Comparison of ENCODE assay signal across 8 mouse cellular contexts in genomic region chr15:89530336-89530735, GRCm38 (mm10). TPM values are rescaled to one million over a fixed set of nuclear protein-coding genes. Genes with fewer than 3 reads are reported as not detected.
A peak's percentile ranks its signal among the peaks of the same experiment; 100 is the strongest.
DNase-seq lines count a peak whose midpoint lies in the region; ATAC-seq and TF ChIP-seq lines count a peak whose summit lies in the region.

No protein-coding gene starts in this region.

- no peaks in the 10 kb centered on the region for H3K9me3 ChIP-seq in heart, embryonic 12.5 days (replicated peaks)
- H3K9me3 ChIP-seq in embryonic facial prominence, embryonic 14.5 days (ENCODE audit: control insufficient read depth, low read length) = no peaks in the 10 kb centered on the region

- H3K9ac ChIP-seq in heart, embryonic 12.5 days = no peak overlapping the region
- no peak overlapping the region for H3K9ac ChIP-seq in embryonic facial prominence, embryonic 14.5 days (ENCODE audit: low read depth, low read length)

- no peak overlapping the region for H3K4me2 ChIP-seq in heart, embryonic 12.5 days
- no peak overlapping the region for H3K4me2 ChIP-seq in embryonic facial prominence, embryonic 14.5 days (ENCODE audit: low read depth, low read length)

- TF ChIP-seq POLR2A in bone marrow, adult 2 months (IDR thresholded peaks at IDR 0.05; ENCODE audit: borderline replicate concordance, control insufficient read depth, low read depth, low read length) = no peak

- peaks cover 3% of the 10 kb centered on the region; the same call in 1 of the 2 replicates for H3K4me1 ChIP-seq in heart, embryonic 12.5 days (replicated peaks)
- no peaks in the 10 kb centered on the region for H3K4me1 ChIP-seq in bone marrow, adult 2 months (ENCODE audit: control insufficient read depth, insufficient read depth, low read length)
- no peaks in the 10 kb centered on the region for H3K4me1 ChIP-seq in embryonic facial prominence, embryonic 14.5 days (ENCODE audit: control insufficient read depth, insufficient read depth, low read length)

- no peak overlapping the region for H3K27ac ChIP-seq in heart, embryonic 12.5 days (ENCODE audit: poor library complexity, severe bottlenecking)
- H3K27ac ChIP-seq in bone marrow, adult 2 months (ENCODE audit: control insufficient read depth, insufficient read depth, low read depth, low read length, poor library complexity) = no peak overlapping the region
- no peak overlapping the region for H3K27ac ChIP-seq in embryonic facial prominence, embryonic 14.5 days (replicated peaks; ENCODE audit: low read depth, low read length)
- H3K27ac ChIP-seq in layer of hippocampus, adult 2 months = no peak overlapping the region; the same call in 1 of the 2 replicates

- WGBS in heart, embryonic 12.5 days = 12% methylated on average over 4 of the region's 4 CpGs
- WGBS in bone marrow, adult 2 months = 34% methylated on average over 4 of the region's 4 CpGs
- 8% methylated on average over 4 of the region's 4 CpGs for WGBS in embryonic facial prominence, embryonic 14.5 days

- ATAC-seq in heart, embryonic 12.5 days (ENCODE audit: insufficient number of reproducible peaks, low FRiP score) = no peak
- ATAC-seq in embryonic facial prominence, embryonic 14.5 days (ENCODE audit: low read depth) = no peak
- peak; percentile 91 for ATAC-seq in megakaryocyte progenitor cell, adult 5-6 weeks (replicated peaks; ENCODE audit: poor library complexity)

- peaks cover 38% of the 10 kb centered on the region for H3K27me3 ChIP-seq in heart, embryonic 12.5 days (replicated peaks)
- H3K27me3 ChIP-seq in embryonic facial prominence, embryonic 14.5 days (replicated peaks; ENCODE audit: control insufficient read depth, insufficient read depth, low read length) = no peaks in the 10 kb centered on the region

- peak; percentile 35 for DNase-seq in heart, adult 8-10 months (ENCODE audit: low spot score)
- DNase-seq in CD8-positive naive resting alpha-beta T cell, adult 2 months (ENCODE audit: low read depth in 2 of 2, low spot score in 2 of 2) = peak; percentile 32 to 42
- DNase-seq in embryonic facial prominence, embryonic 14.5 days (ENCODE audit: low spot score) = peak; percentile 19
- peak in 1 of 2 experiments; percentile 78 for DNase-seq in layer of hippocampus, adult 2 months (ENCODE audit: low spot score in 2 of 2)
- peak; percentile 36 for DNase-seq in thymus, postnatal 0 days (ENCODE audit: low spot score)

- TF ChIP-seq CTCF in bone marrow, adult 2 months (IDR thresholded peaks at IDR 0.05; ENCODE audit: control insufficient read depth, insufficient read depth, low read length) = peak; percentile 71
- peak; percentile 99; the same call in 1 of the 2 replicates for TF ChIP-seq CTCF in layer of hippocampus, adult 2 months (conservative IDR thresholded peaks at IDR 0.05)

- 0 out of 2 replicates have a peak, but pooled peaks cover 20% of the 10 kb centered on the region for H3K36me3 ChIP-seq in heart, embryonic 12.5 days
- H3K36me3 ChIP-seq in embryonic facial prominence, embryonic 14.5 days (ENCODE audit: control insufficient read depth, insufficient read depth, low read length) = peaks cover 16% of the 10 kb centered on the region

- no peak overlapping the region for H3K4me3 ChIP-seq in heart, embryonic 12.5 days
- no peak overlapping the region for H3K4me3 ChIP-seq in bone marrow, adult 2 months (replicated peaks; ENCODE audit: control insufficient read depth, low read depth, low read length)
- H3K4me3 ChIP-seq in embryonic facial prominence, embryonic 14.5 days (ENCODE audit: low read depth, low read length) = no peak overlapping the region
- H3K4me3 ChIP-seq in layer of hippocampus, adult 2 months = no peak overlapping the region

RNA-seq across cellular contexts. Expression of gene Shank3, which starts 30.9 kb away (rescaled TPM):
- 10 to 100 TPM; 36.3 to 53.5 (median 43.5) TPM for total RNA-seq in heart, adult 8-10 months (2022)
- polyA plus RNA-seq in heart, embryonic 12.5 days (2016; fragmentation: Nextera tagmentation; extraction: Ambion mirVana) = 2.9 and 3.0 TPM in 2 replicates
- 19.5 and 23.6 TPM in 2 replicates for polyA plus RNA-seq in bone marrow, adult 2 months (2011; ENCODE audit: insufficient read depth, insufficient read length, low replicate concordance, missing spikeins)
- polyA plus RNA-seq in embryonic facial prominence, embryonic 14.5 days (2014; fragmentation: Nextera tagmentation; extraction: Ambion mirVana) = 1.9 and 2.0 TPM in 2 replicates
- total RNA-seq in layer of hippocampus, adult 2 months (2021) = 100 to 1,000 TPM; 243 to 251 TPM
- 1.8 and 4.2 TPM in 2 replicates for total RNA-seq in megakaryocyte progenitor cell, adult 5-6 weeks (2015)
- total RNA-seq in megakaryocyte progenitor cell, adult 5-6 weeks (2017) = 1.3 and 3.1 TPM in 2 replicates
- polyA plus RNA-seq in thymus, postnatal 0 days (2015; fragmentation: Nextera tagmentation; extraction: Ambion mirVana) = 0.23 and 0.39 TPM in 2 replicates

RNA-seq across cellular contexts. Expression of gene Acr, which starts 37.8 kb away (rescaled TPM):
- total RNA-seq in heart, adult 8-10 months (2022) = under 1 TPM in 3 of 4 experiments, not detected in 1; 0.19 to 0.41 (median 0.28) TPM
- polyA plus RNA-seq in heart, embryonic 12.5 days (2016; fragmentation: Nextera tagmentation; extraction: Ambion mirVana) = 0.29 and 0.42 TPM in 2 replicates
- polyA plus RNA-seq in bone marrow, adult 2 months (2011; ENCODE audit: insufficient read depth, insufficient read length, low replicate concordance, missing spikeins) = not detected in 2 replicates
- polyA plus RNA-seq in embryonic facial prominence, embryonic 14.5 days (2014; fragmentation: Nextera tagmentation; extraction: Ambion mirVana) = 0.22 and 0.38 TPM in 2 replicates
- 1 to 10 TPM in 1 of 2 experiments, under 1 TPM in 1; 0.92 to 1.3 TPM for total RNA-seq in layer of hippocampus, adult 2 months (2021)
- total RNA-seq in megakaryocyte progenitor cell, adult 5-6 weeks (2015) = not detected in 2 replicates
- not detected in 2 replicates for total RNA-seq in megakaryocyte progenitor cell, adult 5-6 weeks (2017)
- polyA plus RNA-seq in thymus, postnatal 0 days (2015; fragmentation: Nextera tagmentation; extraction: Ambion mirVana) = not detected in 2 replicates

RNA-seq across cellular contexts. Expression of gene Arsa, which starts 53.1 kb away (rescaled TPM):
- 10 to 100 TPM; 10.9 to 12.7 (median 11.8) TPM for total RNA-seq in heart, adult 8-10 months (2022)
- polyA plus RNA-seq in heart, embryonic 12.5 days (2016; fragmentation: Nextera tagmentation; extraction: Ambion mirVana) = 14.9 and 15.0 TPM in 2 replicates
- 4.1 and 7.2 TPM in 2 replicates for polyA plus RNA-seq in bone marrow, adult 2 months (2011; ENCODE audit: insufficient read depth, insufficient read length, low replicate concordance, missing spikeins)
- 18.5 and 20.7 TPM in 2 replicates for polyA plus RNA-seq in embryonic facial prominence, embryonic 14.5 days (2014; fragmentation: Nextera tagmentation; extraction: Ambion mirVana)
- total RNA-seq in layer of hippocampus, adult 2 months (2021) = 10 to 100 TPM; 29.2 to 31.4 TPM
- total RNA-seq in megakaryocyte progenitor cell, adult 5-6 weeks (2015) = 7.1 and 7.3 TPM in 2 replicates
- total RNA-seq in megakaryocyte progenitor cell, adult 5-6 weeks (2017) = 8.8 and 13.9 TPM in 2 replicates
- polyA plus RNA-seq in thymus, postnatal 0 days (2015; fragmentation: Nextera tagmentation; extraction: Ambion mirVana) = 9.0 and 9.4 TPM in 2 replicates
